Mouse (Mus musculus) midbrain, embryonic 11.5 days (tissue): ENCODE results near the gene AI182371. TPM values are rescaled to one million over a fixed set of nuclear protein-coding genes. Genes with fewer than 3 reads are reported as not detected.

Experiments
- ATAC-seq: fragments of 200-750 bp; cut with Nextera tagmentation; 2 replicates; pipeline ENCODE4 v1.8.0; 2017; ENCODE audit warnings: moderate TSS enrichment, moderate library complexity; ENCODE audit not compliant: low FRiP score
- DNase-seq: peaks from one replicate; pipeline ENCODE4 v3.0.0; 2015; ENCODE audit warnings: low spot score; ENCODE audit errors: missing footprints
- H3K27ac ChIP-seq: fragments of 300-500 bp; sonication (generic); 2 replicates; pipeline ENCODE4 v1.5.1; 2014; ENCODE audit warnings: low read depth, low read length
- H3K27me3 ChIP-seq: fragments of 300-500 bp; sonication (generic); 2 replicates; pipeline ENCODE4 v1.6.1; 2014; ENCODE audit warnings: mild to moderate bottlenecking, low read length, moderate library complexity, mixed read lengths; ENCODE audit not compliant: control insufficient read depth, insufficient read depth
- H3K36me3 ChIP-seq: fragments of 300-500 bp; sonication (generic); 2 replicates; pipeline ENCODE4 v1.6.1; 2014; ENCODE audit warnings: mild to moderate bottlenecking, low read length, moderate library complexity, mixed read lengths; ENCODE audit not compliant: control insufficient read depth, insufficient read depth
- H3K4me1 ChIP-seq: fragments of 300-500 bp; sonication (generic); 2 replicates; pipeline ENCODE4 v1.6.1; 2014; ENCODE audit warnings: low read length; ENCODE audit not compliant: control insufficient read depth, insufficient read depth
- H3K4me2 ChIP-seq: fragments of 300-500 bp; sonication (generic); 2 replicates; pipeline ENCODE4 v1.6.1; 2014; ENCODE audit warnings: mild to moderate bottlenecking, moderate library complexity
- H3K4me3 ChIP-seq: fragments of 300-500 bp; sonication (generic); 2 replicates; pipeline ENCODE4 v1.5.1; 2014; ENCODE audit warnings: low read depth, low read length
- H3K9ac ChIP-seq: fragments of 300-500 bp; sonication (generic); 2 replicates; pipeline ENCODE4 v1.6.1; 2014; ENCODE audit warnings: low read length
- H3K9me3 ChIP-seq: fragments of 300-500 bp; sonication (generic); 2 replicates; pipeline ENCODE4 v1.6.1; 2016; ENCODE audit warnings: low read length; ENCODE audit not compliant: control insufficient read depth
- WGBS: fragments of 180-500 bp; shearing (Covaris S2); extraction: QIAGEN DNeasy Blood & Tissue Kit; methylation state at CpG from one replicate; pipeline ENCODE4 v1.1.7; 2014; 5-methylcytosine and 5-hydroxymethylcytosine counted together
- polyA plus RNA-seq: library from polyadenylated mRNA; unstranded; fragments of >200 nt; fragmentation: Nextera tagmentation; extraction: Ambion mirVana; gene quantifications from 2 replicates; pipeline ENCODE4 v1.2.1, GENCODE M21; 2014

AI182371 gene
- polyA plus RNA-seq, 1 experiment from 2014 or later, result not detected

GRCm38 (mm10) chr2:35061338-35061737 lies 40.0 kb downstream of the AI182371 start, which contains the start of gene Hc:
Gene Hc, minus strand, starts transcription at chr2:35061438.
- H3K9me3 ChIP-seq, result no peaks in the 10 kb centered on the region
- no peak within 1 kb of the TSS for H3K4me3 ChIP-seq
- WGBS, result 82% methylated on average over 5 of the region's 5 CpGs
- no peaks in the 10 kb centered on the region for H3K27me3 ChIP-seq
- no peaks in the 10 kb centered on the region for H3K4me1 ChIP-seq
- ATAC-seq (no peak), DNase-seq (no peak)
- H3K36me3 ChIP-seq, result no peaks in the 10 kb centered on the region
- no peak within 1 kb of the TSS for H3K9ac ChIP-seq
- H3K27ac ChIP-seq, result no peak within 1 kb of the TSS
- H3K4me2 ChIP-seq, result no peak within 1 kb of the TSS

DNA sequence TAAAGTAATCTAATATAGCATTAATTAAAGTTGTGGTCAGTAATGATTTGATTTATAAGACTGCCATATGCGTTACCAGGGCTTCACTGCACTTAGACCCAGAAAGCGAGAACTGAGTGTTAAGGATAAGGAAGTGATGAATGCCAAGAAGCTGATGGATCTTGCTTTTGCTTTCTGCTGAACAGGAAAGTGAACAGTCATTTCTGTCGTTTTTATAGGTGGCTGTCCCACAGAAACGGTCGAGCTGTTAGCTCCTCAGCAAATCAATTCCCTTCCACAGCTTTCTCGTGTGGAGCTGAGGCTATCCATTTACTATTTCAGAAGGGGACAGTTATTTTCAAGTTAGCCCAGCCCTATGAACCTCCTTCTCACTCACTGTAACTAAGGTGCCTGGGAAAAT lies 40.4 kb downstream of the AI182371 start:
- Histone ChIP-seq H3K9ac (no peak overlapping the region), H3K4me1 (no peaks in the 10 kb centered on the region), H3K36me3 (no peaks in the 10 kb centered on the region), H3K9me3 (no peaks in the 10 kb centered on the region), H3K4me2 (no peak overlapping the region), H3K27me3 (no peaks in the 10 kb centered on the region), H3K4me3 (no peak overlapping the region), H3K27ac (no peak overlapping the region)
- WGBS, result 88% methylated on average over 6 of the region's 6 CpGs
- ATAC-seq (no peak), DNase-seq (no peak)

DNA sequence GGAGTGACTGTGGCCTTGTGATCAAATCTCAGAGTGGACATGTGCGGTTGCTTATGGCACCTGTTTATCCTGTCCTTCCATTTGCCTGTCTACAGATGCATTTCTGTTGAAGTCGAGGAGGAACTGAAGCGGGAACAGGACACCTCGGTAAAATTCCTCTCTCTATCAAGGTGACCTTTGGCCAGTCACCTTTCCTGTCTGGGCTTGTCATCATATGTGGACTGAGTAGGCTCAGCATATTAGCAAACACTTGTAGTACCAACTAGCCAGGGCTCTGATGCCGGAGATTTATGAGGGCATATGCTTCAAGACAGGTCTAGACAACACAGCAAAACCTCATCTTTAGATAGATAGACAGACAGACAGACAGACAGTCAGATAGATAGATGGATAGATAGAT lies 41.1 kb downstream of the AI182371 start:
- Histone ChIP-seq H3K27me3 (no peaks in the 10 kb centered on the region), H3K4me2 (no peak overlapping the region), H3K36me3 (no peaks in the 10 kb centered on the region), H3K4me1 (no peaks in the 10 kb centered on the region), H3K27ac (no peak overlapping the region), H3K9me3 (no peaks in the 10 kb centered on the region), H3K9ac (no peak overlapping the region), H3K4me3 (no peak overlapping the region)
- 92% methylated on average over 5 of the region's 5 CpGs for WGBS
- ATAC-seq (no peak), DNase-seq (no peak)

GRCm38 (mm10) chr2:35058325-35058724 lies 43.0 kb downstream of the AI182371 start:
- no peak for ATAC-seq

DNA sequence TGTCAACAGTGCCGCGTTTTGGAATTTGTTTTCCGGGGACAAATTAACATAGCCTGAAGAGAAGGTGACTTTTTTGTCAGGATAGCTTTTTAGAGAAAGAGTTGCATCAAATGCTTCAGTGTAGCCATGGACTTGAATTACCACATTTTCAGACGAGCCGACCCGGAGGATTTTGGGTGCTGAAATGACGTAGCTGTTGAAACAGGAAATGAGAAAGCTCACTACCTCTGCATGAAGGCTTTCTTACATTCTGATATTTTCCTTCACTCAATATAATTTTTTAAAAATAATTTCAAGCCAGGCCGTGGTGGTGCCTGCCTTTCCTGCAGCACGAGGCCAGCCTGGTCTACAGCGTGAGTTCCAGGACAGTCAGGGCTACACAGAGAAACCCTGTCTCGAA lies 44.1 kb downstream of the AI182371 start:
- DNase-seq (no peak), ATAC-seq (no peak)
- H3K9me3 ChIP-seq, result no peaks in the 10 kb centered on the region
- no peaks in the 10 kb centered on the region for H3K4me1 ChIP-seq
- H3K4me3 ChIP-seq, result no peak overlapping the region
- H3K27me3 ChIP-seq, result no peaks in the 10 kb centered on the region
- no peak overlapping the region for H3K27ac ChIP-seq
- H3K36me3 ChIP-seq, result no peaks in the 10 kb centered on the region
- 90% methylated on average over 11 of the region's 11 CpGs for WGBS
- H3K4me2 ChIP-seq, result no peak overlapping the region
- H3K9ac ChIP-seq, result no peak overlapping the region

More at GRCm38 (mm10) chr2:35058325-35058724, 43.0 kb downstream of the AI182371 start:
- H3K27ac ChIP-seq, result no peak overlapping the region
- H3K9me3 ChIP-seq, result no peaks in the 10 kb centered on the region
- H3K4me2 ChIP-seq, result no peak overlapping the region
- no peak overlapping the region for H3K4me3 ChIP-seq
- WGBS, result 90% methylated on average over 2 of the region's 2 CpGs
- H3K4me1 ChIP-seq, result no peaks in the 10 kb centered on the region
- H3K9ac ChIP-seq, result no peak overlapping the region
- H3K36me3 ChIP-seq, result no peaks in the 10 kb centered on the region
- no peaks in the 10 kb centered on the region for H3K27me3 ChIP-seq
- no peak for DNase-seq

DNA sequence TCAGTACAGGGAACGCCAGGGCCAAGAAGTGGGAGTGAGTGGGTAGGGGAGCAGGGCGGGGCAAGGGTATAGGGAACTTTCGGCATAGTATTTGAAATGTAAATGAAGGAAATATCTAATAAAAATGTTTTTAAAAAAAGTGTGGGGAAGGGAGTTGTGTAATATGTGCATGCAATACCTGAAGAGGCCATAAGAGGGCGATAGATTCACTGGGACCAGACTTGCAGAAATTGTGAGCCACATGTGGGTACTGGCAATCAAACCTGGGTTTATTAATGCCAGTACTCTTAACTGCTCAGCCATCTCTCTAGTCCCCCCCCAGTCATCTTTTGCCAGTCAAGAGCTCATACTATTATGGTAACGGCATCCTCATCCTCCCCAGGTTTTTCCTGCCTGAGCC lies 52.5 kb downstream of the AI182371 start:
- H3K9ac ChIP-seq, result no peak overlapping the region
- no peak for ATAC-seq
- peak; percentile 91 for DNase-seq
- H3K27ac ChIP-seq, result no peak overlapping the region
- H3K36me3 ChIP-seq, result no peaks in the 10 kb centered on the region
- no peaks in the 10 kb centered on the region for H3K27me3 ChIP-seq
- 38% methylated on average over 5 of the region's 5 CpGs for WGBS
- H3K4me3 ChIP-seq, result no peak overlapping the region
- H3K4me2 ChIP-seq, result no peak overlapping the region
- H3K4me1 ChIP-seq, result no peaks in the 10 kb centered on the region
- no peaks in the 10 kb centered on the region for H3K9me3 ChIP-seq

DNA sequence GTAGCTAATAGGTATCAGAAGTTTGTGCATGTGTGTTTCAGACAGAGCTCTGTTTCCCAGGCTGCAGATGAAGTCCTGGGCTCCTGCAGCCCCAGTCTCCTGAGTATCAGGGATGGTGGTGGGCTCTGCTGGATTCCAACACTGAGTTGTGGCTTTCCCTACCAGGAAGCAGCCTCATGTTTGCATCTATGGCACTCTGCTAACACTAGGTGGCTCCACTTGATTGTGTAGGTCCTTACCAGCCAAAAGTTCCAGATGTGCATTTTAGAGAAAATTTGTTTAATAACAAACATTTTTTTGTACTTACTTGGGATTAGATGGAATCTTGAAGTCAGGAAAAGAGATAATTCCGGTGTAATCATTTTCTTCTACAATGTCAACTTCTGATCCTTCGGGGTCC lies 56.4 kb downstream of the AI182371 start:
- Histone ChIP-seq H3K4me2 (no peak overlapping the region), H3K27me3 (no peaks in the 10 kb centered on the region), H3K4me3 (no peak overlapping the region), H3K36me3 (no peaks in the 10 kb centered on the region), H3K4me1 (no peaks in the 10 kb centered on the region), H3K27ac (no peak overlapping the region), H3K9ac (no peak overlapping the region), H3K9me3 (no peaks in the 10 kb centered on the region)
- DNase-seq (no peak), ATAC-seq (no peak)
- 75% methylated on average over 2 of the region's 2 CpGs for WGBS

DNA sequence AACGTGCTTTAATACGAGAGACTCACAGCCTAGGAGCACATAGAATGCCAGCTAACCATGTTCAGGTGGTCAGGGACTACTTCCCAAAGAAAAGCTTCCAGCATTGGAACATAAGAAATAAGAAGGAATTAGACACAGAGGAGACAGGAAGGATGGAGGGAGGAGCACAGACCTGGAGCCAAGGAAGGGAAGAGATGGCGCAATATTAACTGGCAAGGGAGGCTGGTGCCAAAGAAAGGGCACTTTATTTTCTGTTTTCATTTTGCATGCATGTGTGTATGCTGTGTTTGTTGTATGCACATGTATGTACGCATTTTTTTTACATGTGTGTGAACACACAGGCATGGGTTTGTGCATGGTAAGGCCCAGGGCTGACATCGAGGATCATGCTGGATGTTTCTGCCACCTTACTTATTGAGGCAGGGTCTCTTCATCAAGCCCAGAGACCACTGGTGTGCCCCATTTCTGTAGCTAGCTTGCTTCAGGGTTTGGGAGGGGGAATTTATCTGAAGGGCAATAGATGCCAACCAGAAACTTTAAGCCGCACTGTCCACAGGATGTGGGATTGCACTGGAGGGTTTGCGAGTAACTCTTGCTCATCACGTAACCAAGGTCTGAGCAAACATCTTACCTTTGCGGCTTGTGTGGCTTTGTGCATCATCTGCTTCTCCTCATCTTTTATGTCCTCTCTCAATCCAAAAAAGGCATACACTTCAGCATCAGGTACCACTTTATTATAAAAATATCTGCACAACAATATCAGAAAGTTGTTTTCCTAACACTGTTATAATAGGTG lies 62.6 kb downstream of the AI182371 start:
- Histone ChIP-seq H3K4me3 (no peak overlapping the region), H3K27me3 (no peaks in the 10 kb centered on the region), H3K4me2 (no peak overlapping the region), H3K9ac (no peak overlapping the region), H3K9me3 (no peaks in the 10 kb centered on the region), H3K27ac (no peak overlapping the region), H3K4me1 (no peaks in the 10 kb centered on the region), H3K36me3 (no peaks in the 10 kb centered on the region)
- DNase-seq, result no peak
- WGBS, result 92% methylated on average over 9 of the region's 9 CpGs
- ATAC-seq, result no peak
